Mouse (Mus musculus): ENCODE data around the gene Tomm70a. TPM values are rescaled to one million over a fixed set of nuclear protein-coding genes. Genes with fewer than 3 reads are reported as not detected.

Gene Tomm70a
- polyA plus RNA-seq, 1 experiment from 2014 or later: 45.7 TPM

Other genes starting within 250 kb of the Tomm70a start
- gene Tmem45a, start 235.5 kb upstream of the Tomm70a start, polyA plus RNA-seq (2015; fragmentation: Nextera tagmentation; extraction: Ambion mirVana): 25.6 and 35.8 TPM in 2 replicates
- gene Lnp1, start 193.6 kb upstream of the Tomm70a start, polyA plus RNA-seq (2015; fragmentation: Nextera tagmentation; extraction: Ambion mirVana): not detected in 2 replicates
- 0.17 TPM in 1 of 2 replicates, not detected in the other for gene Tmem45a2, start 50.3 kb upstream of the Tomm70a start, polyA plus RNA-seq (2015; fragmentation: Nextera tagmentation; extraction: Ambion mirVana)
- 100 and 104 TPM in 2 replicates for gene Nit2, start 45.6 kb downstream of the Tomm70a start, polyA plus RNA-seq (2015; fragmentation: Nextera tagmentation; extraction: Ambion mirVana)
- gene Tbc1d23, start 109.8 kb downstream of the Tomm70a start, polyA plus RNA-seq (2015; fragmentation: Nextera tagmentation; extraction: Ambion mirVana): 22.5 and 25.6 TPM in 2 replicates
- 0.06 and 0.10 TPM in 2 replicates for gene Tmem30c, start 171.2 kb downstream of the Tomm70a start, polyA plus RNA-seq (2015; fragmentation: Nextera tagmentation; extraction: Ambion mirVana)
- 24.2 and 24.8 TPM in 2 replicates for gene Filip1l, start 231.4 kb downstream of the Tomm70a start, polyA plus RNA-seq (2015; fragmentation: Nextera tagmentation; extraction: Ambion mirVana)